Mouse (Mus musculus) forelimb bud, embryonic 11.5 days (tissue): ENCODE results near the gene Rfx8.

Source experiments
- DNase-seq: peaks from one replicate; pipeline ENCODE4 v3.0.0-alpha.2; 2012; ENCODE audit warnings: low read depth, low spot score

The Rfx8 gene

GRCm38 (mm10) chr1:39734881-39735280 is 14.1 kb upstream of the Rfx8 start:
- DNase-seq, result no peak

- no peak for DNase-seq
Measured at GRCm38 (mm10) chr1:39734311-39734710, 13.5 kb upstream of the Rfx8 start.

DNA sequence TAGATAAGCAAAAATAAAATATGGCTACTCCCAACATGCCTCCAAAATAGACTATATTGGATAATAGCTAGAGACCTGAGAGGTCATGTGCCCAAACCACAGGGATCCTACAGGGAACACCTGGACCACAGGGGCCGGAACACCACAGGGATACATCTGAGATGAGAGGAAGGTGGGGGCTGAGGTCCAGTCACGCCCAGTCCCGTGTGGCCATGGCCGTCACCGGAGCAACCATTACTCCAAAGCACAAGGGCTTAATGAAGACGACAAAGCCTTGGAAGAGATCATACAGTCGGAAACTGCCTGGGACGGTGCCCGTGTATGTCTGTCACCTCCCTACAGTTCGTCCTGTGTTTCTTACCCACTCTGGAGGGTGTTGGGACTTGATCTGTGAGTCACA is 13.1 kb upstream of the Rfx8 start:
- DNase-seq, result no peak

DNA sequence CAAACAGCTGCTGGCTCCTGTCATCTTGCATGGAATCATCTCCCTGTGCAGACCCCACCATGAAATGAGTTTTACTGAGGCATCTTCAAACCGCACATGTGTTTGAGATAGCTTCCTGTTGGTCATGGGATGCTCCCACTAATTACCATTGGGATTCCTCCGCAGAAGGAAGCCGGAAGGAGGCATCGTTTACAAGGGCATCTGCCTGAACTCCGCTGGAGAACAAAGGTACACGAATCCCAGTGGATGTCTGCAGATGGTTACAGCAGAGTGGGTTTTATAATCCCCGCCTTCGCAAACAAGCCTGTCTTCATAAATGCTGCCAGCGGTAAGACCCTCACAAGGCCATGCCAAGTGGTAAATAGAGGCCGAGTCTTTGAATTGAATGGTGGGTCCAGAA is 11.3 kb upstream of the Rfx8 start:
- no peak for DNase-seq

GRCm38 (mm10) chr1:39731543-39731942 is 10.7 kb upstream of the Rfx8 start:
- no peak for DNase-seq

DNA sequence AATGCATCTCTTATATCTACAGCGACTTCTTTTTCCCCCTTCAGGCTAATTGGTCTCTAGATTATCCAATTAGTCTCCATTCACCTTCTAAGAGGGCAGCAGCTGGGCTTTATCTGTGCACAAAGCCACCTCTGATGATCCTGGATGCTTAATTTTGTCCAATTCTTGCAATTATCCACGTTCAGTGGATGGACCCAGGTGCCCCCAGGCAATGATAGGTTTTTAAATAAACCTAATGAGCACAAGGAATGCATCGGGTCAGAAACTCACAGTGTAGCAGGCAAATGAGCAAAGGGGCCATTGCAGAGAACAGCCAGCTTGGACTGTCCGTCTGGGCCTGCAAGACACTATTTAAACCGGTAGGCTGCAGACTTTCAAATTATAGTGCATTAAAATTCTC is 10.1 kb upstream of the Rfx8 start:
- no peak for DNase-seq

GRCm38 (mm10) chr1:39729919-39730318 is 9.1 kb upstream of the Rfx8 start:
- no peak for DNase-seq

DNA sequence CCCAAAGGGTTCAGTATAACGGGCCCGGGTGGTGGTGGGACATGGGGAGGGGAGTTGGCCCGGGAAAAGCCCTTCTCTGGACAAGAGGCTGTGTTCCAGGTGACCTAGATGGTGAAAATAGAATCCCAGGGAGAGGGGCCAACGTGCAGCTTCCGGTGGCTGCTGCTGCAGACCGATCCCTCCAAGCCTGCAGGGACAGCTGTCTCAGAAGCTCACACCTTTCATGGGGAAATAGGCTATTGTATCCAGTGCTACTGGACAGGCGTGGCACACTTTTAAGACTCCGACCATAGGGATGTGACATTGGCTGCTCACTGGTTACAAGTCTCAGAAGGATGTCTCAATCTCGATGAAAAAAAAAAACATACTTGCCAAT is 542 bp upstream of the Rfx8 start:
- no peak for DNase-seq

- no peak for DNase-seq
Measured at GRCm38 (mm10) chr1:39720186-39720585, 611 bp downstream of the Rfx8 start.

DNA sequence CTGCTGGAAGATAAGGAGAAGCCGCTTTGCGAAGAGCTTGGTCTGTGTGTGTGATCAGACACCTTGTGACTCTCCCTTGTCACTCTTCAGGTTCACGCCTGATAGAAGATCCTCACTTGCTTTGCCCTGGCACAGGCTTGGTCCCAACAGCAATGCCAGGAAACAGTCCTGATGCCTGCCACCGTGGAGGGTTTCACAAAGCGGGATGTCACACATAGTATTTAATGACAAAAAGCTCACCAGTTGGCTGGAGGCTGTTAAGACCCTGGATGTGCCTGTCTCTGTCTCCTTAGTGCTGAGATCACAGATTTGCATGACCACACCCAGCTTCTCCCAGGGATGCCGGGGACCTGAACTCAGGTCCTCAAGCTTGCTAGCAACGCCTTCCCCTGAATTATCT is 5.2 kb downstream of the Rfx8 start:
- no peak for DNase-seq

DNA sequence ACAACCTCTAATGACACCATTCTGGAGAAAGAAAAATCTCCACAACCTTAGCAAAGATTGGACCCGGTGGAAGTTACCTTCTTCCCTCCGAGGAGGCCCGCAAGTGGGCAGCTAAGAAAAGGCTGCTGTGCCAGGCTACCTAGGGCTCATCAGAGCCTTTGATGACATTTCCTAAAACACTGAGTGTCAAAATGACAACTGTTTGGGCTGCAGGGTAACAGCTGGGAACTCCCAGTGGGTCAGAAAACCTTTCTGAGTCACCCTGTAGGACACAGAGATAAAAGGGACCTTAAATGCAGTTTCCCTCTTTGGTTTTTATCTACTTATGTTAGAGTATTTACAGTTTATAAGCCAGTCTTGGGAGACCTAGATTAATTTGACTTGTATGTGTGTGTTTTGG is 6.1 kb downstream of the Rfx8 start:
- no peak for DNase-seq

GRCm38 (mm10) chr1:39713842-39714658 is 6.7 kb downstream of the Rfx8 start:
- DNase-seq, result no peak

DNA sequence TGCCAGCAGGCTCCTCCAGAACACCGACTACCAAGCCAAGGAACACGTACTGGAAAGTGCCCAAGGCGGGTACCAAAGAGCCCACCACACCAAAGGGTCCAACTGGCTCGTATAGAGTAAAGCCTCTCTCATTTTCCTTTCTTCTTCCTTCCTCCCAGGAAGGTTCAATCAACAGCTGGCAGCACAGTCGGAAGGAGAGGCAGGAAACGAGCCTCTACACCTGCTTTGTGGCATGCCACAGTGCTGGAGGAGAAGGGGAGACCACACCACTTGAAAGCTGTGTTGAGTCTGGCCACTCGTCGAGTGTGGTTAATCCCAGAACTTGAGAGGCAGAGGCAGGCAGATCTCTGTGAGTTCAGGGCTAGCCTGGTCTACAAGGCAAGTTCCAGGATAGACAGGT is 7.5 kb downstream of the Rfx8 start:
- DNase-seq, result no peak

DNA sequence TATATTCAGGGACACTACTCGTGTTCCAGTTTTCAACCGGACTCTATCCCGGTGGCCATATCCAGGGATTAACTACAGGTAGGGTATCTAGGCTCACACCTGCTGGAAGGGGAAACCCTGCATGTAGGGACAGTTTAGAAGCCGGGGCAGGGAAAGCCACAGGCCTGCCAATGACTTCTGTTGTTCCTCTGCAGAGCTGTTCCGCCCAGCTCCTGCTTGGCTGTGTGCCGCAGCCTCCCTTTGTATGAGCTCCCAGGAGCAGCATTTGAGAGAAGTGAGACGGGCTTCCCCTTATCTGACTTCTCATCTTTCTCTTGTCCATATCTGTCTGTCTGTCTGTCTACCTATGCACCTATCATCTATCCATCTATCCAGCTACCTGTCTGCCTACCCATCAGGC is 8.5 kb downstream of the Rfx8 start:
- DNase-seq, result no peak

- no peak for DNase-seq
Measured at GRCm38 (mm10) chr1:39710604-39711003, 10.2 kb downstream of the Rfx8 start.

DNA sequence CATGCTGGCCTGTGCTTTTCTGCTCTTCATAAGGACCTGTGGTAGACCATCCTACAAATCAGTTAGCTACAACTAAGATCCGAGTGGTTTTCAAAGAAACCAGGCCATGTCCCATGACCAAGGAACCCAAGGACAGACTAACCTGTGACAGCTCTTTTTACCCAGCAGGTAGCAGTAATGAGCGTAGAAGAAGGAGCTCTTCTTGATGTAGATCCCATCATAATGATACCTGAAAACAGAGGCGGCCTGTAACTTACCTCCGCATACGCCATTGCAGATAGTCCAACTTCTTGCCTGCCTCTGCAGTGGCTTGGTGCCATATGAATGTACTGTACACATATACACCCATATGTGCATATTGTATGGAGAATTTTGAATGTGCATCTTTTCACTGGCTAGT is 10.8 kb downstream of the Rfx8 start:
- DNase-seq, result no peak

DNA sequence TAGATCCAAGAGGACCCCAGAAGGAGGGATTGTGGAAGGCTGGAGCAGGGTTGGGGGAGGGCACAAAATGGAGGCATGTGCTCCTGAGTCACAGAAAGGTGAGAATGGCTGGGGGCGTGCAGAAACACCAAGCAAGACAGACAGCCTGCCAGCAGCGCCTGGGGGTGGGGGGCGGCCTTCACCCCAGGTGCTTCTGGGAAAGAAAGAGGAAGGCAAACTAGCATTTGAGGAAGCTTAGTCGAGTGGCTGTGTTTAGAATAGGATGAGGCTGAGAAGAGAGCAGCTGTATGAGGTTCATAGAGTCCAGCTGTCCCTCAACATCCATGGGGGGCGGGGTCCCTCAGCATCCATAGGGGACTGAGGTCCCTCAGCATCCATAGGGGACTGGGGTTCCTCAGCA is 12.0 kb downstream of the Rfx8 start:
- no peak for DNase-seq

GRCm38 (mm10) chr1:39702216-39703046 is 18.4 kb downstream of the Rfx8 start:
- DNase-seq, result peak; percentile 60

DNA sequence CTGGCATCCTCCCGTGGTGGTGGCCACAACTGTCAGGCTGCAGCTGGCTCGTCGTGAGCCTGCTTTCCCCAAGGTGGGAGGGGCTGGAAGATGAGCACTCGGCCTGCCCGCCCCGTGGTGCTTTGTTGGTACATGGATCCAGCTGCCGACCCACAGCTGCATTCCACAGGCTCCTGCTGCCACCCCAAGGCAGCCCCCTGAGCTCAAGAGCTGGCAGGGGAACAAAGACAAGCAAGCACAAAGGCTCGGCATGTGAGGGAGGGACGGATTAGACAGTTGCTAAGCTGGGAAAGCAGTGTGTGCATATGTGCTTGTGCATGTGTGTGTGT is 19.6 kb downstream of the Rfx8 start:
- no peak for DNase-seq

- DNase-seq, result peak; percentile 54
Measured at GRCm38 (mm10) chr1:39700599-39701273, 20.1 kb downstream of the Rfx8 start.

- DNase-seq, result no peak
Measured at GRCm38 (mm10) chr1:39698456-39698855, 22.3 kb downstream of the Rfx8 start.

DNA sequence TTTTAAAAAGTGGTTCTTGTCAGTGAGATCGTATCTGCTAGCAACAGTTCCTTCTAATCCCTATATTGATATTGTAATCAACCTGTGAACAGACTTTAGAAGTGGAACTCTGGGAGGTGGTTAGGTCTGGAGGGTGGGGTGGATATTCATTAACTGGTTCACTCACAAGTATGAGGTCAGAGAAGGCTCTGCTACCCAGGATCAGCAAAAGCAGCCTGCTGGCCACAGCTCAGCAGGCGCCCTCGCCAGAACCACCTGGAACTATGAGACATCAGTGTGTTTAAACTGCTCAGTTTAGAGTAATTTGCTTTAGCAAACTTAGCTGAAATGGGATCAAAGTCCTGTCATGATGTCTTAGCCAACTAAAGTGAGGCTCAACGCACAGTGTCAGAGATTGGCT is 25.6 kb downstream of the Rfx8 start:
- no peak for DNase-seq

DNA sequence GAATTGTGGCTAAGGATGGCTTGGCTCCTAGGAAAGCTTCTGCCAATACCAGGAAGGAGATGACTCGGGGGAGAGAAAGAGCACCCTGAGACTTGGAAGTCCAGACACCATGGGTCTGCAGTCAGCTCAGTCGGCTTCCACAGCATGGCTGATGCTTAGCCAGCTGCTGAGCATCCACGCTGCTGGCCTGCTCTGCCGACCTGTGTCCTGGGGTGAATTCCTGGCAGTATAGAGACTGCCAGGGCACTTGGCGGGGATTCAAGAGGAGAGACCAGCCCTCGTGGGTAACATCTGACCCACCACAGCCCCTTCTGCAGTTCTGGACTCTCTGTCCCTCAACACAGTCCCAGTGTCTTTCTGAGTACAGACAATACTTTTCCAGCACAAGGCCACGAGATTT is 26.0 kb downstream of the Rfx8 start:
- no peak for DNase-seq
